Mouse (Mus musculus) T-helper 17 cell (primary cell): ENCODE measurements around the gene Dctpp1.

Experiments used
- in situ Hi-C, 2 experiments: fragments of 300-600 bp; cut with MboI, MseI; formaldehyde crosslinking; loops; 1 replicate in 1 of 2; 2 replicates in 1 of 2; pipeline ENCODE4 v1.15.1; 2025; ENCODE audit warnings: high pct_unique_total_duplicates in 2 of 2

Gene Dctpp1

GRCm38 (mm10) chr7:127260309-127261111 lies at the start of gene Dctpp1:
TSS of gene Dctpp1 (minus strand) at chr7:127260709.
- in situ Hi-C loops = loop anchor here (5.0 kb wide), 2 partner anchors 47 to 82 kb away; no protein-coding TSS in a partner anchor

GRCm38 (mm10) chr7:127309951-127310350 lies 49.4 kb upstream of the Dctpp1 start:
- in situ Hi-C loops = loop anchor here in 1 of 2 experiments (5.0 kb wide), 1 partner anchor 48 kb away; the partner anchor contains the start of gene Dctpp1

- in situ Hi-C loops = loop anchor here in 1 of 2 experiments (5.0 kb wide), 1 partner anchor 47 kb away; the partner anchor contains the start of gene Dctpp1
These were observed 48.4 kb upstream of the Dctpp1 start for GRCm38 (mm10) chr7:127308887-127309286.

- in situ Hi-C loops = loop anchor here in 1 of 2 experiments (5.0 kb wide), 1 partner anchor 46 kb away; the partner anchor contains the start of gene Dctpp1
These were observed 47.9 kb upstream of the Dctpp1 start for GRCm38 (mm10) chr7:127308431-127308830.

- in situ Hi-C loops = no loop called here
These were observed 37.2 kb upstream of the Dctpp1 start for GRCm38 (mm10) chr7:127297586-127298193.

- in situ Hi-C loops = no loop called here
These were observed 36.5 kb upstream of the Dctpp1 start for GRCm38 (mm10) chr7:127296786-127297555.

- in situ Hi-C loops = no loop called here
These were observed 35.6 kb upstream of the Dctpp1 start, which contains the start of gene Itgal for GRCm38 (mm10) chr7:127296098-127296497. TSS of gene Itgal (plus strand) at chr7:127296260.

- in situ Hi-C loops = no loop called here
These were observed 29.6 kb upstream of the Dctpp1 start for GRCm38 (mm10) chr7:127290142-127290541.

GRCm38 (mm10) chr7:127289306-127289705 lies 28.8 kb upstream of the Dctpp1 start:
- in situ Hi-C loops = no loop called here

- in situ Hi-C loops = no loop called here
These were observed 27.4 kb upstream of the Dctpp1 start for GRCm38 (mm10) chr7:127287940-127288339.

GRCm38 (mm10) chr7:127285154-127285553 lies 24.6 kb upstream of the Dctpp1 start:
- in situ Hi-C loops = no loop called here

- in situ Hi-C loops = no loop called here
These were observed 21.7 kb upstream of the Dctpp1 start for GRCm38 (mm10) chr7:127282190-127282589.

- in situ Hi-C loops = no loop called here
These were observed 20.6 kb upstream of the Dctpp1 start for GRCm38 (mm10) chr7:127281114-127281513.

- in situ Hi-C loops = no loop called here
These were observed 19.6 kb upstream of the Dctpp1 start for GRCm38 (mm10) chr7:127280092-127280491.

GRCm38 (mm10) chr7:127278311-127278710 lies 17.8 kb upstream of the Dctpp1 start:
- in situ Hi-C loops = no loop called here

- in situ Hi-C loops = no loop called here
These were observed 16.0 kb upstream of the Dctpp1 start for GRCm38 (mm10) chr7:127276519-127276961.

- in situ Hi-C loops = no loop called here
These were observed 13.6 kb upstream of the Dctpp1 start, which contains the start of gene Sephs2 for GRCm38 (mm10) chr7:127273925-127274789. TSS of gene Sephs2 (minus strand) at chr7:127274055.

GRCm38 (mm10) chr7:127273118-127273923 lies 12.8 kb upstream of the Dctpp1 start:
- in situ Hi-C loops = no loop called here

GRCm38 (mm10) chr7:127272566-127272965 lies 12.1 kb upstream of the Dctpp1 start:
- in situ Hi-C loops = no loop called here

- in situ Hi-C loops = no loop called here
These were observed 10.6 kb upstream of the Dctpp1 start for GRCm38 (mm10) chr7:127271093-127271492.
